In genomic region chr15:102350942-102351291, GRCm38 (mm10) we compare ENCODE assay signal across 7 mouse cellular contexts. TPM values are rescaled to one million over a fixed set of nuclear protein-coding genes. Genes with fewer than 3 reads are reported as not detected.
DNase-seq lines count a peak whose midpoint lies in the region; ATAC-seq and TF ChIP-seq lines count a peak whose summit lies in the region.

No protein-coding gene starts in this region.

- peak overlapping the region; percentile 35 for H3K9ac ChIP-seq in forebrain, postnatal 0 days
- peak overlapping the region; percentile 79 for H3K9ac ChIP-seq in liver, postnatal 0 days (replicated peaks)

- no peak for TF ChIP-seq CTCF in C2C12 (IDR thresholded peaks at IDR 0.05; ENCODE audit: control insufficient read depth, insufficient read depth, insufficient read length)
- no peak for TF ChIP-seq CTCF in forebrain, postnatal 0 days (IDR thresholded peaks at IDR 0.05; ENCODE audit: low read depth)
- no peak for TF ChIP-seq CTCF in liver, postnatal 0 days (IDR thresholded peaks at IDR 0.05; ENCODE audit: low read depth)

- H3K79me3 ChIP-seq in C2C12 (ENCODE audit: low read depth): peaks cover 16% of the 10 kb centered on the region

- ATAC-seq in CD4-positive, CD25-positive, alpha-beta regulatory T cell, adult 4 months: peak; percentile 7
- ATAC-seq in forebrain, postnatal 0 days: peak; percentile 20
- ATAC-seq in liver, postnatal 0 days: peak; percentile 63

- 11% methylated on average over 11 of the region's 11 CpGs for WGBS in forebrain, postnatal 0 days
- 6% methylated on average over 11 of the region's 11 CpGs for WGBS in liver, postnatal 0 days (ENCODE audit: insufficient replicate concordance)

- no peaks in the 10 kb centered on the region for H3K27me3 ChIP-seq in C2C12 (ENCODE audit: control insufficient read depth, insufficient read depth, insufficient read length)
- peaks cover 3% of the 10 kb centered on the region; the same call in 1 of the 2 replicates for H3K27me3 ChIP-seq in forebrain, postnatal 0 days (ENCODE audit: insufficient read depth, low read length)
- peaks cover 16% of the 10 kb centered on the region for H3K27me3 ChIP-seq in liver, postnatal 0 days (ENCODE audit: insufficient read depth, low read length)

- peaks cover 4% of the 10 kb centered on the region; the same call in 1 of the 2 replicates for H3K4me1 ChIP-seq in forebrain, postnatal 0 days (ENCODE audit: insufficient read depth)
- peaks cover 21% of the 10 kb centered on the region for H3K4me1 ChIP-seq in liver, postnatal 0 days (ENCODE audit: insufficient read depth)

- TF ChIP-seq EP300 in liver, postnatal 0 days (IDR thresholded peaks at IDR 0.05; ENCODE audit: low read depth): no peak

- peak overlapping the region; percentile 97 for H3K4me3 ChIP-seq in C2C12 (ENCODE audit: insufficient read depth, poor library complexity, severe bottlenecking)
- peak overlapping the region; percentile 71 for H3K4me3 ChIP-seq in forebrain, postnatal 0 days (ENCODE audit: low read depth, low read length)
- H3K4me3 ChIP-seq in liver, postnatal 0 days (ENCODE audit: low read depth, low read length): peak overlapping the region; percentile 83

- peaks cover 38% of the 10 kb centered on the region for H3K79me2 ChIP-seq in C2C12 (ENCODE audit: control insufficient read depth, insufficient read depth)

- no peak for DNase-seq in forebrain, postnatal 0 days
- no peak for DNase-seq in liver, postnatal 0 days
- DNase-seq in frontal cortex, adult 2 months (ENCODE audit: extremely low spot score in 1 of 2, low spot score in 1 of 2): no peak
- DNase-seq in adrenal gland, postnatal 14 days: no peak
- DNase-seq in cerebellum, postnatal 36 days: no peak

- peak overlapping the region; percentile 28 for H3ac ChIP-seq in C2C12 (ENCODE audit: control insufficient read depth, insufficient read length, low read depth)

- peak overlapping the region; percentile 87 for H3K4me2 ChIP-seq in forebrain, postnatal 0 days (ENCODE audit: low read depth)
- H3K4me2 ChIP-seq in liver, postnatal 0 days (ENCODE audit: low read depth, low read length): peak overlapping the region; percentile 74

- H3K9me3 ChIP-seq in forebrain, postnatal 0 days (ENCODE audit: low read length): no peaks in the 10 kb centered on the region
- no peaks in the 10 kb centered on the region for H3K9me3 ChIP-seq in liver, postnatal 0 days (ENCODE audit: low read length)

- no peak overlapping the region for H3K27ac ChIP-seq in forebrain, postnatal 0 days (ENCODE audit: low read depth, low read length)
- H3K27ac ChIP-seq in liver, postnatal 0 days (ENCODE audit: low read depth): peak overlapping the region; percentile 77

- peaks cover 27% of the 10 kb centered on the region for H3K36me3 ChIP-seq in C2C12 (ENCODE audit: control insufficient read depth, insufficient read depth)
- no peaks in the 10 kb centered on the region for H3K36me3 ChIP-seq in forebrain, postnatal 0 days (ENCODE audit: insufficient read depth)
- peaks cover 11% of the 10 kb centered on the region for H3K36me3 ChIP-seq in liver, postnatal 0 days (replicated peaks; ENCODE audit: insufficient read depth, low read length)

TF ChIP-seq in C2C12, 6 proteins besides CTCF, POLR2A, EP300 and RAD21:
- no peak for TF ChIP-seq CEBPB (IDR thresholded peaks at IDR 0.05; ENCODE audit: low read depth)
- TF ChIP-seq FOSL1 (IDR thresholded peaks at IDR 0.05; ENCODE audit: insufficient read depth, low read length, poor library complexity, severe bottlenecking): no peak
- TF ChIP-seq MYOG (IDR thresholded peaks at IDR 0.05; ENCODE audit: control insufficient read depth, extremely low read depth, insufficient read length): no peak
- TF ChIP-seq USF1 (IDR thresholded peaks at IDR 0.05; ENCODE audit: low read depth): no peak
- no peak for TF ChIP-seq MAX (IDR thresholded peaks at IDR 0.05)
- no peak for TF ChIP-seq MYOD1 (IDR thresholded peaks at IDR 0.05; ENCODE audit: control insufficient read depth, insufficient read length, low read depth)

RNA-seq across cellular contexts. Expression of gene Aaas, which starts 0.3 kb away (rescaled TPM):
- 217 TPM for polyA plus RNA-seq in C2C12 (2012; fragmentation: generic; extraction: Trizol)
- polyA plus RNA-seq in CD4-positive, CD25-positive, alpha-beta regulatory T cell, adult 4 months (2017; shearing (Covaris generic)): 10 to 100 TPM; 41.7 to 63.7 TPM
- total RNA-seq in forebrain, postnatal 0 days (2014; rRNA removed): 25.5 and 27.9 TPM in 2 replicates
- 31.6 and 33.4 TPM in 2 replicates for polyA plus RNA-seq in forebrain, postnatal 0 days (2015; fragmentation: Nextera tagmentation; extraction: Ambion mirVana)
- polyA plus RNA-seq in liver, postnatal 0 days (2015; fragmentation: Nextera tagmentation; extraction: Ambion mirVana): 15.6 and 18.8 TPM in 2 replicates
- 18.1 and 18.6 TPM in 2 replicates for polyA plus RNA-seq in frontal cortex, adult 2 months (2012; rRNA removed)
- total RNA-seq in adrenal gland, postnatal 14 days (2021): 22.5 and 23.2 TPM in 2 replicates

RNA-seq across cellular contexts. Expression of gene Sp7, which starts 16.1 kb away (rescaled TPM):
- polyA plus RNA-seq in C2C12 (2012; fragmentation: generic; extraction: Trizol): 10.8 TPM
- not detected for polyA plus RNA-seq in CD4-positive, CD25-positive, alpha-beta regulatory T cell, adult 4 months (2017; shearing (Covaris generic))
- 0.92 and 2.1 TPM in 2 replicates for total RNA-seq in forebrain, postnatal 0 days (2014; rRNA removed)
- 0.30 and 0.35 TPM in 2 replicates for polyA plus RNA-seq in forebrain, postnatal 0 days (2015; fragmentation: Nextera tagmentation; extraction: Ambion mirVana)
- polyA plus RNA-seq in liver, postnatal 0 days (2015; fragmentation: Nextera tagmentation; extraction: Ambion mirVana): not detected in 2 replicates
- 18.4 and 22.0 TPM in 2 replicates for polyA plus RNA-seq in frontal cortex, adult 2 months (2012; rRNA removed)
- total RNA-seq in adrenal gland, postnatal 14 days (2021): not detected in 2 replicates

RNA-seq across cellular contexts. Expression of gene Myg1, which starts 19.4 kb away (rescaled TPM):
- 152 TPM for polyA plus RNA-seq in C2C12 (2012; fragmentation: generic; extraction: Trizol)
- 100 to 1,000 TPM; 119 to 124 TPM for polyA plus RNA-seq in CD4-positive, CD25-positive, alpha-beta regulatory T cell, adult 4 months (2017; shearing (Covaris generic))
- 46.4 and 54.2 TPM in 2 replicates for total RNA-seq in forebrain, postnatal 0 days (2014; rRNA removed)
- 80.2 and 85.7 TPM in 2 replicates for polyA plus RNA-seq in forebrain, postnatal 0 days (2015; fragmentation: Nextera tagmentation; extraction: Ambion mirVana)
- 28.1 and 30.8 TPM in 2 replicates for polyA plus RNA-seq in liver, postnatal 0 days (2015; fragmentation: Nextera tagmentation; extraction: Ambion mirVana)
- 87.9 and 91.1 TPM in 2 replicates for polyA plus RNA-seq in frontal cortex, adult 2 months (2012; rRNA removed)
- 52.7 and 59.2 TPM in 2 replicates for total RNA-seq in adrenal gland, postnatal 14 days (2021)

RNA-seq across cellular contexts. Expression of gene Pfdn5, which starts 25.0 kb away (rescaled TPM):
- 378 TPM for polyA plus RNA-seq in C2C12 (2012; fragmentation: generic; extraction: Trizol)
- 1,000 to 10,000 TPM; 1,296 to 1,302 TPM for polyA plus RNA-seq in CD4-positive, CD25-positive, alpha-beta regulatory T cell, adult 4 months (2017; shearing (Covaris generic))
- 177 and 262 TPM in 2 replicates for total RNA-seq in forebrain, postnatal 0 days (2014; rRNA removed)
- 518 and 621 TPM in 2 replicates for polyA plus RNA-seq in forebrain, postnatal 0 days (2015; fragmentation: Nextera tagmentation; extraction: Ambion mirVana)
- polyA plus RNA-seq in liver, postnatal 0 days (2015; fragmentation: Nextera tagmentation; extraction: Ambion mirVana): 172 and 179 TPM in 2 replicates
- polyA plus RNA-seq in frontal cortex, adult 2 months (2012; rRNA removed): 485 and 514 TPM in 2 replicates
- 330 and 361 TPM in 2 replicates for total RNA-seq in adrenal gland, postnatal 14 days (2021)

RNA-seq across cellular contexts. Expression of gene Espl1, which starts 54.9 kb away (rescaled TPM):
- 47.0 TPM for polyA plus RNA-seq in C2C12 (2012; fragmentation: generic; extraction: Trizol)
- polyA plus RNA-seq in CD4-positive, CD25-positive, alpha-beta regulatory T cell, adult 4 months (2017; shearing (Covaris generic)): 1 to 10 TPM; 1.5 to 6.7 TPM
- 2.7 and 9.6 TPM in 2 replicates for total RNA-seq in forebrain, postnatal 0 days (2014; rRNA removed)
- polyA plus RNA-seq in forebrain, postnatal 0 days (2015; fragmentation: Nextera tagmentation; extraction: Ambion mirVana): 1.5 and 2.3 TPM in 2 replicates
- 7.3 and 7.8 TPM in 2 replicates for polyA plus RNA-seq in liver, postnatal 0 days (2015; fragmentation: Nextera tagmentation; extraction: Ambion mirVana)
- polyA plus RNA-seq in frontal cortex, adult 2 months (2012; rRNA removed): 1.6 TPM in 2 replicates
- 6.6 and 10.7 TPM in 2 replicates for total RNA-seq in adrenal gland, postnatal 14 days (2021)

Comparison
In these comparisons a context has a peak if more than half of its experiments do, and no peak if none do; other contexts are left out.
1. ATAC-seq: peak in every context shown above with its lines; median percentile 63 in liver, postnatal 0 days; 20 in forebrain, postnatal 0 days; 7 in CD4-positive, CD25-positive, alpha-beta regulatory T cell, adult 4 months.